Mouse (Mus musculus) sigmoid colon, adult 10 weeks (tissue): ENCODE data around the gene Lpp. TPM values are rescaled to one million over a fixed set of nuclear protein-coding genes. Genes with fewer than 3 reads are reported as not detected.

Source experiments
- polyA plus RNA-seq: library from polyadenylated mRNA; stranded (reverse); fragments of 350-450 nt; fragmentation: Illumina TruSeq; extraction: RNeasy Lipid Tissue Mini Kit (QIAGEN cat#74804); gene quantifications from one replicate; pipeline ENCODE4 v1.2.3, GENCODE M21; 2014; ENCODE audit warnings: low read depth, low replicate concordance

Gene Lpp
- polyA plus RNA-seq, result 104 TPM

GRCm38 (mm10) chr16:24392651-24393555 is at the start of gene Lpp:
Lpp (plus strand) TSS chr16:24393507.

